Mouse (Mus musculus): ENCODE data around the gene Colq.

Colq gene

DNA sequence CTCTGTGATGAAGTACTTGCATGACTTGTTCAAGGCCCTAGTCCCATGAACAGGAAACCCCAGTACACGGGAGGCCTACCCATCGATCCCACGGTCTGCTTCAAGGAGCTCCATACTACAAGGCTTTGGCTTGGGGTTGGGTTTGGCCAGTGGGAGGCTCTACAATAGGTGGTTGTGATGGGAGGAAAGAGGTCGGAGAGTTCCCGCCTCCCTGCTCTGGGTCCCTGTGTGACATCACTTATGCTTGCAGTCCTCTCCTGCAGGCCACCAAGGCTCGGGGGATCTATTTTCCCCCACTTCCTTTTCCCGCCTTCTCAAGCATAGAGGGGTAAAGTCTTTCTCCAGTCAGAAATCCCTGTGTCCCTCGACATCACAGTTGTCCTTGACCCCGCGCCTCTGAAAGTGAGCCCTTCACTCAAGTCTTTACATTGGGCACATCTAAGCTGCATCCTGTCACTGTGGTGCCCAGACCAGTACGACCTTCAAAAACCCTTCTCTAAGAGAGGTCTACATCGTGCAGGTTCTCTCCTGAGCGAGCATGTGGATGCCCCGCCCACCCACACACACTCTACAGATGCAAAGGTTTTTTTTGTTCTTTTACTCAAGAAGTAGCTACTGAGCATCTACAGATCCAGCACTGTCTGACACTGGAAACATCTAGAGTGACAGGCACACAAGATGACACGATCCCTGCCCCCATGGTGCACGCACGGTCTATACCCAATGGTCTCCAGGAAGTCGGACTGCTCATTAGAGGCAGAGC, 16.1 kb downstream of the Colq start:
- no peak for DNase-seq (ENCODE audit: low spot score)

DNA sequence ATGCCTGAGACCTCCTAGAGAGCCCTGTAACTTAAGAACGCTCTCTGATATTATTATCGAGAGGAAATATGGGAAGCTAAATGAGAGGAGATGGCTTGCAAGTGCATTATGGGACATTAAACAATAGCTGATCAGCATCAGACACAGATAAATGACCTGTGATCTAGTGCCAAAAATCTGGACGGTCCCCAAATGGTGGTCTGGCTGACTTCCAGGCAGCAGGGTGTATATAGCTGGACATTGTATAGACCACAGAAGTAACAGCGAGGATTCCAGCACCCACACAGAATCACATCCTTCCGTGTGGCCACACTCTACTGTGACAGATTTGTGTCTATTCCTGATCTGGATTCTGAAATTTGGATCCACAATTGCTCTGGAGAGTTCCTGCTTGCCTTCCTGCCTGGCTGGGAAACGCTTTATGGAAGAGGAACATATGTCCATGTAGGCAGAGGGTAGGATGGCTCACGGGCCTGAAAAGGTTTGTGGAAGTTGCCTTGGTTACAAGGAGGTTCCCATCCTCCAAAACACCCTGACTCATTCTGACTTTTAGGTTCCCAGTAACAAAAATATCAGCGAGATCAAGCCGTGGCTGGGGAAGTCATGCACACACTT, 18.5 kb downstream of the Colq start:
- peak; percentile 24 for DNase-seq (ENCODE audit: low spot score)

DNA sequence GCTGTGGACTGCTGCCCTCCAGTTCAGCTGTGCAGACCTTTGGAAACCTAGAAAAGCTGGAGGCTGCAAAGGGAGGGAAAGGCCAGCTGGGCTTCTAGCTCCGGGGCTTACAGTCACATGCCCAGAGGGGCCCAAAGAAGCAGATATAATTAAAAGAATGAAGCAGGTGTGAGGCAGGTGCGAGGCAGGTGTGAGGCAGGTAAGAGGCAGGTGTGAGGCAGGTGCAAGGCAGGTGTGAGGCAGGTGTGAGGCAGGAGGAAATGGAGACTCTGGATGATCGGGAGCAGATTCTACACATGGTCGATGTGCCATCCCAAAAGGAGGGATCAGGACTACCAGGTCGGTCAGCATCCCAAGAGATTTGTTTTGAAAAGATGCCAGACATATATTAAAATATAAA, 19.7 kb downstream of the Colq start:
- DNase-seq (ENCODE audit: low spot score) = no peak

DNA sequence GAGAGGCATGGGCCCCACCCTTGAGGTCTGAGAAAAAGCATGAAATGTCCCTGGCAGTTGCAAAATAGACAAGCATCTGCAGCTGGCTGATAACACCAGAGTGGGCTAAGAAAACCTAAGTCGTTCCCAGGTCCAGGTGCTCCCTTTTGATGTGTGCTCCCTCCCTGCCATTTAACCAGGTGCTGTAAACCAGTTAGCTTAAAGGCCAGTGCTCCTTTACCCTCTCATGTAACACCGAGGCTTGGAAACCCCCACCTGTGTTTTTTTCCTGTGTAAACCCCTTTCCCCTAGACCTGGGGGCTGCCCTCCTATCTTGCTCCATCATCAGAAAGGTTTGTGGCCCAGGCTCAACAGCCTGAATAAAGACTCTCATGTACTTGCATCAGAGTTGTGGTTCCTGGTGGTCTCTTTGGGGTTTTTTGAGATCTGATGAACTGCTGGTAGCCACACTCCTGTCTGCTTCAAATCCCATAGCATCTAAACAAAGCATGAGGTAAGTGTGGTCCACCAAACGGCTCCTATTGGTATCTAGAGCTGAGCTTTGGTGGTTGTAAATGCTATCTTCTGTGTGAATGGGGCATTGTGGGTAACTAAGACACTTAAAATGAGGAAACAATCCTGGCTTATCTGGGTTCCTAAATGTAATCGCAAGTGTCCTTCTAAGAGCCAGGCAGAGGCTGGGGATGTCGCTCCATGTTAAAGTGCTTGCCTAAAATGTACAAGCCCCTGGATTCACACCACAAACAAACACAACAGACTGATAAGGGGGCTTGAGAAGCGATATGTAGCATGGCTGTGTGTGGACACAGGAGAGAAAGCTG, 20.8 kb downstream of the Colq start:
- DNase-seq (ENCODE audit: low spot score) = no peak

DNA sequence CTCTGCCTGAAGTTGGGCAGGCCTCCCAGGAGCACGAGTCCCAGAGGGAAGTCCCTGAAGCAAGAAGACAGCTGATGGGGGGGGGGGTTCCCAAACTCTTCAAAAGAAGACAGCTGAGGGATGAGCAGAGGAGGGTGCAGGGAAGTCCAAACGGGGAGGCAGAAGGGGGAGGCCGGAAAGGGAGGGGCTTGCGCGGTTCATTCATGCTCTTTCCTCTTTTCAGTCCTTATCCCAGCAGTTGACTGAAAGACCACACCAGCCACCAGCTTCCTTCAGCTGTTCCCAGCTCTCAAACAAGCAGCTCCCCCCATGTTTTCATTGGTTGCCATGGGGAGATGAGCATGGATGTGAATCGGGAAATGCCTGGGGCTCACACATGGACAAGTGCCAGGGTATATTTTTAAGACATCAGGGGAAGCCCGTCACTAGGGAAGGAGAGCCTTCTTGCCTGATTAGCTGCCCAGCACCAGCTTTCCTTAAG, 22.0 kb downstream of the Colq start:
- no peak for DNase-seq (ENCODE audit: low spot score)

DNA sequence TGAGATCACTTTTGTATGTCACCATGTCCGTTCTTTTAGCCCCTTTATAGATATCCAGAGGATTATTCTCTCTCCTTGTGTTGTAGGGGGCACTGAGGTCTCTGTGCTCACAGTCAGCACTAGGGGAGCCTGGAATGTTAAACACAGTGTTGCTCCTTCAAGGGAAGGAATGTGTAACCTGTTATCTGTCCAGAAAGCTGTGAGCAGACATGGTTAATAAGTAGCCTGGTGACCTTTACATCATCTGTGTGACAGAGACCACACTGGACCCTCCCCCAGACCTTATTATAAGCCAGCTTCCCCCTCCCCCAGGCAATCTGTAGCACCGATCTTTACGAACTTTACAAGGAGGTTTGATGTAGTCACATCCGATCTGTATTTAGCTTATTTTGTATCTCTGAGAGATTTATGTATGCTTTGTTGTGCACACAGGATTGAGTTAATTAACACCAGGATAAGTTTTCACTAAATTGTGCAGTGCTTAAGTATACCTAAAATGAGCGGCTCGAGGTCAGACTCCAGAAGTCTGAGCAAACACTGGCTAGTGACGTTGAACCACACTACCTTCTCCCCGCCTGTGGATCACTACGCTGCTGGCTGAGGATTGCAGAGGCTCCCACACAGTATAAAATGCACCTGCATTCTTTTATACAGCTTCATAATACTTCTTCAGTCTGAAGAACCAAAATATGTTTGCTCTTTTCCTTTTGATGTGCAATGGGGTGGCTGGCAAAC, 25.5 kb downstream of the Colq start:
- DNase-seq (ENCODE audit: low spot score) = no peak

DNA sequence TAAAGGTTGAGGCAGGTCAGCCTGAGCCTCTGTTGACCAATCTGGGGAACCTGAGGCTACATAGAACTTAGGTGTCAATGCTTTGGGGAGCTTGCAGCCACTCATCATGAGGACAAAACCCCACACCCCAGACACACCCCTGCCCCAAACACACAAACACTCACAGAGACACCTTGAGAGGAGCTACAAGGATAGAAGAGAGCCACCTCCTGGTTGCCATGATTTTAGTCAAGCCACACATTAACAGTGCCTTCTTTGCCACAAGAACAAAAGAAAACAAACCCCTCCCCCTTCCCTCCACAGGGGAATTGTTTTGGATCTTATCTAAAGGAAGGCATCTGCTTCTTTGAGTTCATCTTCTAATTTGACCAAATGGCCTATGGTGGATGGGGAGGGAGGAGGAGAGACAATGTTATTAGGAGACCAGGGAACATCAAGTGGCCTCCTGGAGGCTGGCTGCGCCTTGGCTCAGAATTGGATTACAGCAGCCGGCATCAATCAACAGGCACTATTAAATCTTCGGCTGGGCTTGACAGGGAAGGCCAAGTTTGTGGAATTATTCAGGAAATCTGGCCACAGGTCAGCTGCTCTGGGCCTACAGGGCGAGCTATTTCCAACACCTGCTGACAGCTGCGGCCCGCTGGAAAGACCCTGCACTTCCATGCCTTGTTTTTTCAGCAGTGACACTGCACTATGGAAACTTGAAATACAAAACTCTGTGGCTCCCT, 26.5 kb downstream of the Colq start:
- no peak for DNase-seq (ENCODE audit: low spot score)

DNA sequence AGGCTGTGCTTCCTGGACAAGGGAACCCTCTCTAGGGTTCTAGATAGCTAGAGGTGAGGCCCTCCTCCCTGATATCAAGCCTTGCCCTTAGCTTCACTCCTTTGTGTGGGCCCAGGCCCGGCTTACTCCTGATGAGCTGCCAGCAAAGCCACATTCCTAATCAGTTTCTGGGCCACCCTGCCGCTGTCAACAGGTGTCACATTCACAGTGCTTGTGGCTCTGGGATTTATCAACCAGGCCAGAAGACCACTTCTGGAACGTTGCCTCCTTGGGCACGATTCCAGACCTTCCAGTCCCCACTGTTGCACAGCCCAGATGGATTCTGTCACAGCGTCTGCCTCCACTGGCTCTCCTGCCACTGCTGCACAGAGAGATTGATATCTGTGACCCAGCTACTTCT, 30.3 kb downstream of the Colq start:
- no peak for DNase-seq (ENCODE audit: low spot score)

DNA sequence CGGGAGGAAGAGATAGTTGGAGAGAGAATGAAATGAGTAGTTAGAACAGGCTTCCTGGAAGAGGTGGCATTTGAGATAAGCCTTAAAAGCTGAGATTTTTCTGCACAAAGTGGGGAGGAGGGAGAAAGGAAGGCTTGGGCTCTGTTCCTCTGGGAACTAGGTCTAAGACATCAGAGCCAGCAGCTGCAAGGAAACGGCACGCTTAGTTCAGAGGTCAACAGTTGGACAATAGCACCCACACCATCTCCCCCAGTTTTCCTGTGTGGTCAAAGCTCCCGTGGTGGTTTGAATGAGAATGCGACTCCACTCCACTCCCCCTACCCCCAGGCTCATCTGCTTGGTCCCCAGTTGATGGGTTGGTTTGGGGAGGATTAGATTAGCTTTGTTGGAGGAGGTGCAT, 31.9 kb downstream of the Colq start:
- no peak for DNase-seq (ENCODE audit: low spot score)

DNA sequence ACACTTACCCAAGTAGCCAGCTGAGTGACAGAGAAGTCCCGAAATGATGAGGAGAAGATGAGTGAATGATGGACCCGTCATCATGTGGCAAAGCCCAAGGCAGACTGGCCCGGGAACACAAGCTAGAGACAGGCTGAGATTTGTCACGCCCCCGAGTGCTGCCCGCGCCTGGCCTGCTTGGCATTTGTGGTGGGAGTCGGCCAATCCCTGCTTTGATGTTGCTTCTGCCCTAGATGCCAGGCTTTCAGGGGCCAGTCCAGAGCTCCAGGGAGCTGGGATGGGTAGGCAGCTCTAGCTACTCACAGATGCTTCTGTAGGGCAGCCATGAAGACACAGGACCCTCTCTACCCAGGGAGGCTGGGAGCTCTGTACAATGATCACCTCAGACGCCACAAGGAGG, 33.4 kb downstream of the Colq start:
- DNase-seq (ENCODE audit: low spot score) = no peak

DNA sequence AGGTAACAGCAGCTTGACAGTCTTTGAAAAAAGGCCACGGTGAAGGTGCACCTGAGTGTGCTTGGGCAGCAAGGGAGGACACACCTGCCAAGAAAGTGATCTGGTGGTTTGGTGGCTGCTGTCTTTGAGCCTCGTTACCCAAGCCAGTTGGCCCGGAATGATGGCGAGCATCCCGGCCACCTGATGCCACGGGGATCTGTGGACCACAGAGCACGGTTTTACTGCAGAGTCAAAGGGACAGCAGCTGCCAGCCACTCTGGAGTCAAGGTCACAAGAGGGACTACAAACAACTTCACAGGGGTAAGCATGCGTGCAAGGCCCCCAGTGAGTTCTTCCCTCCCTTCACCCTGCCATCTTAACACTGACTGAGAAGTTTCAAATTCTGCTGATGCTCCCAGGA, 33.9 kb downstream of the Colq start:
- DNase-seq (ENCODE audit: low spot score) = no peak

DNA sequence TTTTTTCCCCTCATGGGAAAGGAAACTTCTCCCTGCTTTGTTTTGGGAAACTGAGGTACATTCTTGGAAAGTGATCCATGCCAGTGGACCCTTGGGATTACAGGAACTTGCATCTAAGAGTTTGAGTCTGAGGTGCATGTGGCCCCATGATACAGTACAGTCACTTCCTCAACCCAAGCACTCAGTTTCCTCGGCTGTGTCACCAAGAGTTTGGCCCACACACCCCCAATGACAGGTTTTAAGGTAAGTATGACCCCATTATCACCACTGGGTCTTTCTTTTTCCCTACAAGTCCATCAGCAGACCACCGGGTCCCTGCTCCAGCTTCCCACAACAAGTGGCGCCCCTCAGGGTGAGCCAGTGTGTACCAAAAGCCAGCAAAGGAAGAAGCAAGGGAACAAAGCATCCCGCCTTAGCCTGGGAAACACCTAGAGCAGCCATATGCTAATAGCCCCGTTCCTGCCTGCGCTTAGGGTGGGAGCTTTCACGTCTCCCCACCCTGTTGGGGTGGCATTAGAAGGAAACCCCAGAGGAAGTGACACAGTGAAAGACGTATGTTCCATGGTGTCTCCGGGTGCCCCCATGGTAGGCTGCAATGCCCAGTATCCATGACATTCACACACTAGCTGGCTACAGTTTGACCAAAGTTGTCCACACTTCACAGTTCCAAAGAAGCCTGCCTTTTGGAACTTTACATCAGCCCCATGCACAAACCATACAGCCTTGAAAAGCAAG, 34.5 kb downstream of the Colq start:
- no peak for DNase-seq (ENCODE audit: low spot score)

DNA sequence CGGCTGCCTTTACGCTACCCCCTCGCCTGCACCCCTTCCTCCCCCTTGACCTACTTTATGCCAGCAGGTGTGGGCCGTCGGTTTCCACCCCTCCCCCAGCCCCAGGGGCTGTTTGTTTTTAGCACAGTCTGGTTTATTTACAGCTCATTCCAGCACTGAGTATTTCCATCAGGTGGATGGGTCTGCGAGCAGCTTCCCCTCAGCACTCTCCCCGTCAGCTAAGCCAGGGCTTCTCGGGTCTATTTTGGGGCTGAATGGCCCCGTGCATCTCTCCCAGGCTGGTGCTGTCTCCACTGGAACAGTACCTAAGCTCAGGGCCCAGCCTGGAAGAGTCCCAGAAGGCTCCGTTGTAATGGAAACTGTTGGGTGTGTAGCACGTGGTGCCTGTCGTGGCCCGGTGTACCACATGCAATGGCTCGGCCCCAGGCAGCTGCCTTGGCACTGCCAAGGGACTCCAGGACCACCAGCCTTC, 35.1 kb downstream of the Colq start:
- no peak for DNase-seq (ENCODE audit: low spot score)

DNA sequence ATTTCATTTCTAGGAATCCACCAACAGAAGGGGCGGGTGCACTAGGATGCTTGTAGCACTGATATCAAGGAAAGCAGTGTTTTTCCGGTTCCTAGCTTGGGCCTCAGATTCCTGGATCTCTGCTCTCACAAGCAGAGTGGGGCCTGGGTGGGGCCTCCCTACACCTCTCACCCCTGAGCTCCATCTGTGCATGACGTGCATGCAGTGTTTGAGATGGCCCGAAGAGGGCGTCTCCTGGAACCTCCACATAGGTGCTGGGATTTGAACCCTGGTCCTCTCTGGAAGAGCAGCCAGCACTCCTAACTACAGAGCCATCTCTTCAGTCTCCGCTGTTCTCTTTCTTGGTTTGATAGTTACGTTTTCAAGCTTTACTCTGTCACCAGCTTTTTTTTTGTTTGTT, 36.1 kb downstream of the Colq start:
- no peak for DNase-seq (ENCODE audit: low spot score)

DNA sequence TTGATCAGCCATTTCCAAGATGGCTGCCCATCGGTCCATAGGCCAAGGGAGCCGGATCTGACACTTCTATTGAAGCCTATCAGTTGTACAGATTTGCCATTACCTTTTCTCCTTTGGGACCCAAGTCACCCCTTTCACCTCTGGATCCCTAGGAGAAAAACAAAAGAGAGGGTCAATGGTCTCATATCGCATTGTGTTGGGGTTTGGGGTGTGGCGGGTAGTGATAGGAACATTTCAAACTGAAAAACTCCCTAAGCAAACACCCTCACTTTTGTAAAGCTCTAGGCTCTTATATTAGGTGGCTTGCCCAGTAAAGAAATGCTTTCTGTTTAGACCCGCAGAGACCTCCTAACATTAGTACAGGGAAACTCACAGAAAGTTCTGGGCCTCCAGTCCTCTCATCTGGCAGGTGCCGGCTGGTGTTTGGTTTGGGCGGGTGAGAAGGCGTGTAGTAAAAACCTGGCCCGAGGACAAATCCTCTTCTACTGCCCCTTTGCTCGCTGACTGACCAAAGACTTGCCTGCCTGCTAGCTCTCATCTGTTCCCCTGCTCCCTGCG, 47.2 kb downstream of the Colq start:
- no peak for DNase-seq (ENCODE audit: low spot score)

DNA sequence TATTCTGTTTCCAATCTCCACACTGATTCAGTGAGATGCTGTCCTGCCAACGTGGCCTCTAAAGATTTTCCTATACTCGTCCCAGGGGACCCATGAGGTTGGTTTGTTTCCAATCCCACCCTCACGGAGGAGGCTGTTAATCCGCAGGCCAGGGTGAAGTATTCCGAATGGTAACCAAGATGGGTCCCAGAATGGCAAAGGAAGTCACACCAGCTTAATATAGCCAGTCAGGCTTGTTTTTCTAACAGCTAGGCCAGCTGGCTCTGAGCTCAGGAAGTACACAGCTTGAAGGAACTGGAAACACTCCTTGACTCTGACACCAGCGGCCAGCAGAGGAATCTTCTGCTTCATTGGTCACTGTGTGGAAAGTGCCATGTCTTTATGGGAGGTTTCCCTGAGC, 53.8 kb downstream of the Colq start:
- no peak for DNase-seq (ENCODE audit: low spot score)

DNA sequence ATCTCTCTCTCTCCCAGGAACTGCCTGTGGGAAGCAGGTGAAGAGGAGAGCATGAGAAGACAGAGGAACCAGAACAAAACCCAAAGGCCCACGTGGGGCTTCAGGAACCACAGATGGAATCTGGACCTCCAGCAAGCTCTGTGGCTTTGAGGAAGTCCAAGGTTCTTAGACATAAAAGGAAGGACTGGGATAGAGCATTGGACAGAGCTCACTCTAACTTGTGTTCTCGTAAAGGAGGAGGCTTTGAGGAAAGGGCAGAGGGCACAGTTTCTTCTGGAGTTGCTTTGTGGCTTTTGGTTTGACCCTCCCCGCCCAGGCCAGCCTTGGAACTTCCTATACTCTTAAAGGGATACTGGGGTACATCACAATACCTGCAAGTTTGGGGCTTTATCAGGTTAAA, 58.5 kb downstream of the Colq start:
- DNase-seq (ENCODE audit: low spot score) = no peak

DNA sequence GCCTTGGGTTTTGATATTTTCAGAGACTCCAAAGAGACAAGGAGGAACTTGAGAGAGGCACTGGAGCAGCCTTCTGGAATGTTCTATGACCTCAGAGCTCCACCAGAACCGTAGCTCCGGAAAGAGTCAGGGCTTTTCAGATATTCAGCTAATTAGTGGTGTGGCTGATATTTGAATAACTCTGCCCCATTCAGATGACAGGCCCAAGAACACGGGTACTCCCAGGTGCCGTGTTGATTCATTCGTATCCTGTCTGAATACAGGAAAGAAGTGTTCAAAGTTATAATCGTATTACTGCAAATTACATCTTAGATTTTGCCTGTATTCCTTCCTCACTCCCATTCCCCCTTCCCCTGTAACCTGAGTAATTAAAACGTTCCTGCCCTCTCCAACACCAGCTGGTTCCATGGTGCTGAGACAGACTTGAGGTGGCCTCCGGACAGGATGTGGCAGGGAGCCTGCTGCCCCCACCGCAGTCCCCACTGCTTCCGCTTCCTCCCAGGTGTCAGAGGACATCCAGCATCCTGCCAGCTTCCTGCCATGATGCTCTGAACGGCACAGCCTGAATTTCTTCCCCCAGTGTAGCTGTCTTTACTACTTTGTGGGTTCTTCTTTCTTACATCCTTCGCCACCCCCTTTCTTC, 59.5 kb downstream of the Colq start:
- DNase-seq (ENCODE audit: low spot score) = no peak

DNA sequence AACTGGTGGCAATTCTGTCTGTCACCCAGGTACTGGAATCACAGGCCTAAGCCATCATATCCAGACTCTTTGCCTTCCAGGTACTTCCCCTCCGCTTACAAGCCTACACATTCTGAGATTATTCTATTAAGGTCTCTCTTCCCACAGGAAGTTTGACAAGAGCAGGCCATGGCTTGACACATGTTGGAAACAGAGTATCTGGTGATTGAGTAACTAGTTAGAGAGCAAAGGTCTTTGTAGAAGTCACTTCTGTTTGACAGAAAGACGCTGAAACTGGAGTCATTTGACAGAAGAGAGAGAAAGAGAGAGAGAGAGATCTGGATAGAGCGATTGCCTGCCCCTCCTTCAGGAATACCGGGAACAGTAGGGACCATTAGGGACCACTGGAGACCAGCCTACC, 60.3 kb downstream of the Colq start:
- no peak for DNase-seq (ENCODE audit: low spot score)

Data from layer of hippocampus, adult 9-10 months (tissue).